Comparison of ENCODE assay signal across 17 mouse cellular contexts in genomic region chr11:87246724-87247493, GRCm38 (mm10).
DNase-seq lines count a peak whose midpoint lies in the region; ATAC-seq and TF ChIP-seq lines count a peak whose summit lies in the region.
"Had no signal": no experiment of that assay in that cellular context is flagged by ENCODE, and none has a peak within 500 bp of the region (broad histone marks: within the 10 kb centered on the region; RNA-seq: fewer than 3 reads in every experiment).

No protein-coding gene starts in this region.

- peak; percentile 8; the same call in 1 of the 2 replicates for TF ChIP-seq CTCF in lung, embryonic 14.5 days (IDR thresholded peaks at IDR 0.05; ENCODE audit: low read depth)
- no peak for TF ChIP-seq CTCF in brain, embryonic 14.5 days (IDR thresholded peaks at IDR 0.05; ENCODE audit: borderline replicate concordance, extremely low read depth, insufficient read depth, insufficient read length)

- no peak overlapping the region for H3K9ac ChIP-seq in heart, embryonic 11.5 days (ENCODE audit: low read depth, low read length)
- no peak overlapping the region for H3K9ac ChIP-seq in lung, embryonic 14.5 days
- no peak overlapping the region for H3K9ac ChIP-seq in heart, embryonic 15.5 days
- H3K9ac ChIP-seq: kidney, embryonic 15.5 days; limb, embryonic 15.5 days; midbrain, embryonic 13.5 days; neural tube, embryonic 13.5 days had no signal

- H3K4me2 ChIP-seq in heart, embryonic 11.5 days = peak overlapping the region; percentile 41
- no peak overlapping the region for H3K4me2 ChIP-seq in lung, embryonic 14.5 days
- H3K4me2 ChIP-seq in heart, embryonic 15.5 days = peak overlapping the region; percentile 48
- H3K4me2 ChIP-seq: kidney, embryonic 15.5 days; limb, embryonic 15.5 days; midbrain, embryonic 13.5 days; neural tube, embryonic 13.5 days had no signal

- no peaks in the 10 kb centered on the region for H3K9me3 ChIP-seq in heart, embryonic 11.5 days (replicated peaks; ENCODE audit: control insufficient read depth, low read length)
- no peaks in the 10 kb centered on the region for H3K9me3 ChIP-seq in lung, embryonic 14.5 days (ENCODE audit: low read depth, low read length)
- no peaks in the 10 kb centered on the region for H3K9me3 ChIP-seq in heart, embryonic 15.5 days (replicated peaks)
- H3K9me3 ChIP-seq: kidney, embryonic 15.5 days; limb, embryonic 15.5 days; midbrain, embryonic 13.5 days; neural tube, embryonic 13.5 days had no signal

- peak overlapping the region; percentile 85 for H3K27ac ChIP-seq in heart, embryonic 11.5 days (ENCODE audit: low read depth, low read length)
- H3K27ac ChIP-seq in lung, embryonic 14.5 days (ENCODE audit: low read depth) = no peak overlapping the region
- peak overlapping the region; percentile 91 for H3K27ac ChIP-seq in heart, embryonic 15.5 days
- H3K27ac ChIP-seq: kidney, embryonic 15.5 days; limb, embryonic 15.5 days; midbrain, embryonic 13.5 days; neural tube, embryonic 13.5 days had no signal

- H3K27me3 ChIP-seq in heart, embryonic 11.5 days (ENCODE audit: control insufficient read depth, insufficient read depth, low read length) = no peaks in the 10 kb centered on the region
- no peaks in the 10 kb centered on the region for H3K27me3 ChIP-seq in lung, embryonic 14.5 days (ENCODE audit: insufficient read depth, low read length)
- no peaks in the 10 kb centered on the region for H3K27me3 ChIP-seq in heart, embryonic 15.5 days
- H3K27me3 ChIP-seq: kidney, embryonic 15.5 days; midbrain, embryonic 13.5 days; neural tube, embryonic 13.5 days had no signal

- H3K4me3 ChIP-seq in heart, embryonic 11.5 days (ENCODE audit: low read depth, low read length) = no peak overlapping the region
- H3K4me3 ChIP-seq in lung, embryonic 14.5 days (ENCODE audit: low read depth, low read length) = no peak overlapping the region
- no peak overlapping the region for H3K4me3 ChIP-seq in heart, embryonic 15.5 days
- H3K4me3 ChIP-seq: kidney, embryonic 15.5 days; limb, embryonic 15.5 days; midbrain, embryonic 13.5 days; neural tube, embryonic 13.5 days had no signal

- 0 out of 2 replicates have a peak, but pooled peaks cover 10% of the 10 kb centered on the region for H3K4me1 ChIP-seq in heart, embryonic 11.5 days (ENCODE audit: control insufficient read depth, insufficient read depth, low read length)
- no peaks in the 10 kb centered on the region for H3K4me1 ChIP-seq in lung, embryonic 14.5 days (ENCODE audit: insufficient read depth)
- peaks cover 25% of the 10 kb centered on the region for H3K4me1 ChIP-seq in heart, embryonic 15.5 days (replicated peaks)

- ATAC-seq in heart, embryonic 11.5 days (replicated peaks; ENCODE audit: insufficient number of reproducible peaks, low FRiP score, low TSS enrichment) = no peak
- ATAC-seq in lung, embryonic 14.5 days (ENCODE audit: insufficient read depth) = no peak; the same call in none of the 2 replicates
- no peak for ATAC-seq in heart, embryonic 15.5 days (replicated peaks; ENCODE audit: insufficient number of reproducible peaks, insufficient read depth, low FRiP score, low read depth)
- ATAC-seq: CD4-positive, CD25-positive, alpha-beta regulatory T cell, adult 4 months; lung, postnatal 0 days; midbrain, embryonic 13.5 days had no signal

- intact Hi-C loops in heart, postnatal 25 days (cut with DNase I) = no loop called here

- TF ChIP-seq POLR2A in brain, embryonic 14.5 days (IDR thresholded peaks at IDR 0.05; ENCODE audit: borderline replicate concordance, extremely low read depth, insufficient read depth, insufficient read length, poor library complexity, severe bottlenecking) = no peak

- WGBS in heart, embryonic 11.5 days (ENCODE audit: insufficient replicate concordance) = 48% methylated on average over 9 of the region's 9 CpGs
- 45% methylated on average over 9 of the region's 9 CpGs for WGBS in lung, embryonic 14.5 days
- WGBS in heart, embryonic 15.5 days = 40% methylated on average over 9 of the region's 9 CpGs

- no peaks in the 10 kb centered on the region for H3K36me3 ChIP-seq in heart, embryonic 11.5 days (ENCODE audit: control insufficient read depth, insufficient read depth, low read length)
- H3K36me3 ChIP-seq in lung, embryonic 14.5 days (ENCODE audit: insufficient read depth) = no peaks in the 10 kb centered on the region
- no peaks in the 10 kb centered on the region for H3K36me3 ChIP-seq in heart, embryonic 15.5 days
- H3K36me3 ChIP-seq: kidney, embryonic 15.5 days; limb, embryonic 15.5 days had no signal

- no peak for DNase-seq in heart, postnatal 25 days (ENCODE audit: low spot score)
- DNase-seq in lung, embryonic 14.5 days = peak; percentile 53
- no peak for DNase-seq in lung, postnatal 10 days
- peak; percentile 56 for DNase-seq in brain, embryonic 14.5 days (ENCODE audit: low read depth)
- DNase-seq in adrenal gland, postnatal 36 days = no peak
- no peak for DNase-seq in retina, postnatal 1 day
- DNase-seq: adrenal gland, postnatal 14 days; cerebellum, adult 18-20 months; right cerebral cortex, adult 18-20 months had no signal

Comparison
In these comparisons a context has a peak if more than half of its experiments do, and no peak if none do; other contexts are left out.
1. DNase-seq: peak in lung, embryonic 14.5 days (single experiment) and brain, embryonic 14.5 days (single experiment); none in heart, postnatal 25 days (single experiment), lung, postnatal 10 days (single experiment), adrenal gland, postnatal 36 days (0 of 2) and retina, postnatal 1 day (single experiment).